Mouse (Mus musculus) kidney, embryonic 14.5 days (tissue): ENCODE measurements around the gene Gm47283. TPM values are rescaled to one million over a fixed set of nuclear protein-coding genes. Genes with fewer than 3 reads are reported as not detected.
A peak's percentile ranks its signal among the peaks of the same experiment; 100 is the strongest.
"Not testable (repeated sequence)": the region's sequence is repeated elsewhere in the genome, so short reads cannot be mapped to it uniquely, and the experiment has no call there.

Source experiments
- ATAC-seq: fragments of 200-750 bp; cut with Nextera tagmentation; 2 replicates; pipeline ENCODE4 v1.8.0; 2017; ENCODE audit warnings: moderate number of reproducible peaks, mild to moderate bottlenecking, moderate TSS enrichment, moderate library complexity; ENCODE audit not compliant: low FRiP score, low TSS enrichment
- H3K27ac ChIP-seq: fragments of 300-500 bp; sonication (generic); 2 replicates; pipeline ENCODE4 v1.5.1; 2014; ENCODE audit warnings: low read depth, mild to moderate bottlenecking, low read length, moderate library complexity, mixed read lengths
- H3K27me3 ChIP-seq: fragments of 300-500 bp; sonication (generic); 2 replicates; pipeline ENCODE4 v1.6.1; 2014; ENCODE audit warnings: mild to moderate bottlenecking, low read length; ENCODE audit not compliant: control insufficient read depth, insufficient read depth
- H3K36me3 ChIP-seq: fragments of 300-500 bp; sonication (generic); 2 replicates; pipeline ENCODE4 v1.6.1; 2014; ENCODE audit warnings: low read length, mixed read lengths; ENCODE audit not compliant: control insufficient read depth, insufficient read depth
- H3K4me1 ChIP-seq: fragments of 300-500 bp; sonication (generic); 2 replicates; pipeline ENCODE4 v1.6.1; 2014; ENCODE audit warnings: low read length, mixed read lengths; ENCODE audit not compliant: control insufficient read depth, insufficient read depth
- H3K4me2 ChIP-seq: fragments of 300-500 bp; sonication (generic); replicated peaks from 2 replicates; pipeline ENCODE4 v1.6.1; 2014; ENCODE audit warnings: low read depth, mild to moderate bottlenecking, low read length
- H3K4me3 ChIP-seq: fragments of 300-500 bp; sonication (generic); 2 replicates; pipeline ENCODE4 v1.5.1; 2014; ENCODE audit warnings: mild to moderate bottlenecking, low read length
- H3K9ac ChIP-seq: fragments of 300-500 bp; sonication (generic); 2 replicates; pipeline ENCODE4 v1.6.1; 2014; ENCODE audit warnings: low read depth, mild to moderate bottlenecking, low read length, moderate library complexity
- H3K9me3 ChIP-seq: fragments of 300-500 bp; sonication (generic); 2 replicates; pipeline ENCODE4 v1.6.1; 2016; ENCODE audit warnings: low read length; ENCODE audit not compliant: control insufficient read depth
- WGBS: fragments of 180-500 bp; shearing (Covaris S2); extraction: QIAGEN DNeasy Blood & Tissue Kit; methylation state at CpG from one replicate; pipeline ENCODE4 v1.1.7; 2014; 5-methylcytosine and 5-hydroxymethylcytosine counted together
- polyA plus RNA-seq: library from polyadenylated mRNA; unstranded; fragments of >200 nt; fragmentation: Nextera tagmentation; extraction: Ambion mirVana; gene quantifications from 2 replicates; pipeline ENCODE4 v1.2.1, GENCODE M21; 2014

Gene Gm47283
- polyA plus RNA-seq, 1 experiment from 2014 or later, result not detected

GRCm38 (mm10) chrY:90741006-90741405 is 43.5 kb upstream of the Gm47283 start:
- H3K9ac ChIP-seq, H3K4me2 ChIP-seq, H3K27me3 ChIP-seq, H3K4me3 ChIP-seq, H3K27ac ChIP-seq, H3K4me1 ChIP-seq: not testable (repeated sequence)
- peak; percentile 50; the same call in 1 of the 2 replicates for ATAC-seq
- Histone ChIP-seq H3K9me3 (peaks cover 55% of the 10 kb centered on the region), H3K36me3 (peaks cover 49% of the 10 kb centered on the region)
- 84% methylated on average over 38 of the region's 38 CpGs for WGBS

DNA sequence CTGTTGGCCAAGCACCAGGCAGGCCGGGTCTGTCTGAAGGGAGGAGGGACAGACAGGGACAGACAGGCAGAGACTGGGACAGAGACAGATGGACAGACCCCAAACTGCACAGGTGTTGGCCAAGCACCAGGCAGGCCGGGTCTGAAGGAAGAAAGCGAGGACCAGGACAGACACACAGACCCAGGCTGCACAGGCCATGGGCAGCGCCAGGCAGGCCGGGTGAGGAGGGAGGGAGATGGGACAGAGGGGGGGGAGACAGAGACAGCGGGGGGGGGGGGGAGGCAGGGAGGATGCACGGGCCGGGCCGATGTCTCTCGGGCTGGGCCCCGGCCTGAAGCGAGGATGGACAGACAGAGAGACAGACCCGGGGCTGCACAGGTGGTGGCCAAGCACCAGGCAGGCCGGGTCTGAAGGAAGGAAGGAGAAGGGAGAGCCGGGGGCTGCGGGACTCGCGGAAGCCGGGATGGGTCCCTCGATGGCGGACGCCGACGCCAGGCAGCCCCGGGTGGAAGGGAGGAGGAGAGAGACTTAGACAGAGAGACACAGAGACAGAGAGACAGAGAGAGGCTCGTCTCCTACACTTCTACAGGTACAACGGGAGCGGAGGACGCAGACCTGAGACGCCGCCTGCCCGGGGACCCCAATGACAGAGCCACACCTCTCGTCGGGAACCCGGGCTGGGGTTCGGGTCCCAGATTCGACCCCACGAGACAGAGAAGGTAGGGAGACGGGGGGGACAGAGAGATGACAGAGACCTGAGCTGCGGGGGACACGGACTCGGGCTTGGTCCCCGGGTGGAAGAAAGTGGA is 42.9 kb upstream of the Gm47283 start:
- H3K9me3 ChIP-seq, result peaks cover 55% of the 10 kb centered on the region
- WGBS, result 88% methylated on average over 43 of the region's 43 CpGs
- H3K36me3 ChIP-seq, result peaks cover 49% of the 10 kb centered on the region
- not testable (repeated sequence) for H3K4me1 ChIP-seq, H3K9ac ChIP-seq, H3K4me2 ChIP-seq, H3K27me3 ChIP-seq, H3K27ac ChIP-seq, H3K4me3 ChIP-seq
- ATAC-seq, result peak; percentile 32

- not testable (repeated sequence) for H3K4me1 ChIP-seq, H3K27me3 ChIP-seq, H3K9ac ChIP-seq, ATAC-seq, H3K4me3 ChIP-seq, H3K4me2 ChIP-seq, H3K27ac ChIP-seq
- 91% methylated on average over 49 of the region's 49 CpGs for WGBS
- Histone ChIP-seq H3K36me3 (peaks cover 49% of the 10 kb centered on the region), H3K9me3 (peaks cover 55% of the 10 kb centered on the region)
Observed at GRCm38 (mm10) chrY:90742261-90743052, 42.1 kb upstream of the Gm47283 start.

GRCm38 (mm10) chrY:90743053-90743810 is 41.3 kb upstream of the Gm47283 start:
- H3K27ac ChIP-seq, H3K9ac ChIP-seq, H3K4me1 ChIP-seq, H3K4me2 ChIP-seq, H3K4me3 ChIP-seq, ATAC-seq, H3K27me3 ChIP-seq: not testable (repeated sequence)
- H3K9me3 ChIP-seq, result peaks cover 51% of the 10 kb centered on the region
- WGBS, result 91% methylated on average over 46 of the region's 46 CpGs
- H3K36me3 ChIP-seq, result peaks cover 41% of the 10 kb centered on the region

DNA sequence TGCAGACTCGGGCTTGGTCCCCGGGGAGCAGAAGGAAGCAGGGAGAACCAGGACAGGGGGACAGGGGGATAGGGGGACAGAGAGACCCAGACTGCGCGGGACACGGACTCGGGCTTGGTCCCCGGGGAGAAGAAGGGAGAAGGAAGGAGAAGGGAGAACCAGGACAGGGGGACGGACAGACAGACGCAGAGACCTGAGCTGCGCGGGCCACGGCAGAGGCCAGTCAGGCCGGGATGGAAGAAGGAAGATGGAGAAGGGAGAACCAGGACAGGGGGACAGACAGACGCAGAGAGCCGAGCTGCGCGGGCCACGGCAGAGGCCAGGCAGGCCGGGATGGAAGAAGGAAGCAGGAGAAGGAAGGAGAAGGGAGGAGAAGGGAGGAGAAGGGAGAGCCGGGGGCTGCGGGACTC is 40.7 kb upstream of the Gm47283 start:
- Histone ChIP-seq H3K4me3 (no peak overlapping the region), H3K4me1 (no peaks in the 10 kb centered on the region), H3K36me3 (peaks cover 35% of the 10 kb centered on the region), H3K9me3 (peaks cover 45% of the 10 kb centered on the region), H3K9ac (no peak overlapping the region), H3K27me3 (no peaks in the 10 kb centered on the region), H3K27ac (no peak overlapping the region), H3K4me2 (no peak overlapping the region)
- no peak for ATAC-seq
- 89% methylated on average over 21 of the region's 21 CpGs for WGBS

DNA sequence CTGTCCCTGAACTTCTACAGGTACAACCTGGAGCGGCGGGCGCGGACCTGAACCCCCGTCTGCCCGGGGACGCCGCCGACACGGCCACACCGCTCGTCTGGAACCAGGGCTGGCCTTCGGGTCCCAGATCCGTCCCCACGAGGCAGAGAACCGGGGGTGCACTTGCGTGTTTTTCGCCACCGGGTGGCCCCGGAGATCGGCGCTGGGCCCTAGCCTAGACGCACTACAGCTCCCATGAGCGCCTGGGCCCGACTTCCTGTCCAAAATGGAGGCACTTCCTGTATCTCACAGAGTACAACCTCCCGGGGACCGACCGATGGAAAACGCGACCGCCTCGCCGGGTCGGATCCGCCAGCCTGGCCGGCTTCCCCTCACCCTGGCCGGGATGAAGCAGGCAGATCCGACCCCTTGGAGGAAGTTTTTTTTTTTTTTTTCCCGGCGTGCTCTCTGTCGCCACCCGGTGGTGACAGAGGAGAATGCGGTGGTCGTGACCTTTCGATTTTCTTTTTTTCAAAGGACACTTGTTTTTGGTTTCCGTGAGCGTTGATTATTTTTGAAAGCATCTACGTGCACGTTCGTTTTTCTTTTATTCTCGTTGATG is 40.1 kb upstream of the Gm47283 start:
- not testable (repeated sequence) for H3K27ac ChIP-seq, H3K27me3 ChIP-seq, H3K4me2 ChIP-seq, H3K4me3 ChIP-seq, H3K4me1 ChIP-seq, H3K9ac ChIP-seq
- ATAC-seq, result peak; percentile 91
- H3K36me3 ChIP-seq, result peaks cover 29% of the 10 kb centered on the region
- peaks cover 39% of the 10 kb centered on the region for H3K9me3 ChIP-seq
- WGBS, result 75% methylated on average over 51 of the region's 51 CpGs

DNA sequence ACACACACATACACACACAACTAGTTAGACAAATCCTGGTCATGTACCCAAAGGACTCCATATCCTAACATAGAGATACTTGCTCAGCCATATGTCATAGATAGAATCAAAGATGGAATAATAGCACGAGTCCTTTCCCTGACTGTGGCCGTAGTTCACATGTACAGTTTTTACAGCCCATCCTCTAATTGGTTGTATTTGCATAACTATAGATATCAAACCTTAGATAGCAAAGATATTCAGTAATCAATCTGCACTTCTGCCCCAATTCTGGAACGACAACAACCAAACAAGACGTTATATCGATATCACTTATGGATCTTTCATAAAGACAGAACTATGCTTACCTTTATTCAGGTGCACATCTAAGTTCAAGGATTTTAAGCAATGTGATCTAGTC is 39.3 kb upstream of the Gm47283 start:
- not testable (repeated sequence) for H3K4me3 ChIP-seq, H3K27me3 ChIP-seq, H3K4me2 ChIP-seq, H3K4me1 ChIP-seq, H3K27ac ChIP-seq, H3K9ac ChIP-seq, ATAC-seq
- Histone ChIP-seq H3K9me3 (peaks cover 31% of the 10 kb centered on the region), H3K36me3 (peaks cover 21% of the 10 kb centered on the region)
- 94% methylated on average over 5 of the region's 5 CpGs for WGBS

DNA sequence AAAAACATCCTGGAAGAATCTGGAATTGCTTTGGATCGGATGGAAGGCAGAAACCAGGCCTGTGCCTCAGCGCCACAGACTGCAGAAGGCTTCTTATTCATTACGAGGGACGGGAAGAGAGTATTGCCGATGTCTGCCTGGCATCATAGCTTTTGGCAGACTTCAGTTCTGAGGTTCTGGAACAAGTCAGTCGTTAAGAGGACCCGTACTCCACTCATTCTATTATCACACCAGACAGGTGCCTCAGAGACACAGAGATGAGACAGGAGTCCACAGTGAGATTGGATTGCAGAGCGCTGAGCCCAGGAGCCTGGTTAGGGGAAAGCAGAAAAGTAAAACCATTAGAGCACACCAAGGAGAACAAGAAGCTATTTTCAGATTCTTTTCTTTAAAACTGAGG is 29.8 kb upstream of the Gm47283 start, which contains the start of gene Gm21860:
Gm21860 (minus strand) TSS at position 101 of the 400 bp plus-strand sequence.
- not testable (repeated sequence) for H3K27me3 ChIP-seq, H3K4me2 ChIP-seq, H3K4me1 ChIP-seq, ATAC-seq, H3K36me3 ChIP-seq, H3K9me3 ChIP-seq, H3K9ac ChIP-seq, H3K27ac ChIP-seq, H3K4me3 ChIP-seq
- no CpG with 5 or more reads among the region's 8 CpGs for WGBS
